Mouse (Mus musculus): Measurements from ENCODE around the gene Hs6st3.

GRCm38 (mm10) chr14:119665741-119666141, 527.6 kb downstream of the Hs6st3 start:
- TF ChIP-seq CTCF (IDR thresholded peaks at IDR 0.05; ENCODE audit: borderline replicate concordance, insufficient read depth, low read depth, low read length) (no peak), POLR2A (IDR thresholded peaks at IDR 0.05; ENCODE audit: borderline replicate concordance, insufficient read depth, low read length) (no peak)
